Mouse (Mus musculus): Measurements from ENCODE around the gene Pgrmc2. TPM values are rescaled to one million over a fixed set of nuclear protein-coding genes. Genes with fewer than 3 reads are reported as not detected.
A peak's percentile ranks its signal among the peaks of the same experiment; 100 is the strongest.

Gene Pgrmc2
- total RNA-seq, 1 experiment: 61.5 TPM

DNA sequence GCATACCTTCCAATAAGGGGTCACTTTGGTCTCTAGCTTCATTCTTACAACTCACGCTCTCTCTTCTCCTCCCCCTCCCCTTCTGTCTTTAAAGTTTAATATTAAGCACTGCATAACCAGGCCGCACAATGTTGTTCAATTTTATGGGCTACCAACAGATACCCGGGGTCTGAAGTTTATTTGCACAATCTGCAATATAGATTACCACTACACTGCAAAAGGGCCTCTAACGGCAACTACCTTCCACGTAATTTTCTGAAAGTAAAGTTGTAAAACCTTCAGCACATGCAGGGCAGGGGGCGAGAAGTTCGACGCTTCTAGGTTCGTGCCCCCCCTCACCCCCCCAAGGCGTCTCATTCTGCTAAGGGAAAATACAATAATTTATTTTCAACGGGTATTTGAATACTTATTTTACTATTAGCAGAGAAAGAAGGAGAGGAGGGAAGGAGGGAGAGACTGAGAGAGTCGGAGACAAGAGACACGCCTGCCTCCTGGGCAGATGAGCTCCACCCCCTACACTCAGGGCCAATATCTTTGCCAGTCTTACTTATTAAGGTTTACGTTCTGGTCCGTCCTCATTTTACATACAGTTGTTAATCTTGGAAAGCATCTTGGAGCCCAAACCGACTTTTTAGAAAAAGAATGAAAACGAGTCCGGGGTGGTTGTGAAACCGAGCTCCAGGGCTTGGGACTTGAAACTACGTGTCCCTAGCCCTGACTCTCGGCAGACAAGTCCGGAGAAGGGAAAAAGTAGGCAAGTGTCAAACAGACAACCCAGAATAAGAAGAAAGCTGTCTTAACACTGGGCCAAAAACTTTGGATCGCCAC, 1.2 kb downstream of the Pgrmc2 start:
- Histone ChIP-seq H3K36me3 (ENCODE audit: control insufficient read depth, insufficient read depth, low read length, poor library complexity, severe bottlenecking) (no peaks in the 10 kb centered on the region), H3K9ac (ENCODE audit: insufficient read depth, low read depth, low read length, poor library complexity, severe bottlenecking) (peak overlapping the region; percentile 92), H3K27ac (ENCODE audit: insufficient read depth, low read depth, low read length, poor library complexity, severe bottlenecking) (no peak overlapping the region), H3K9me3 (ENCODE audit: control insufficient read depth, insufficient read depth, low read depth, low read length) (no peaks in the 10 kb centered on the region), H3K4me3 (ENCODE audit: insufficient read depth in 1 of 2, low read depth in 1 of 2, low read length in 2 of 2, poor library complexity in 1 of 2, severe bottlenecking in 1 of 2) (peak overlapping the region; percentile 91), H3K4me1 (ENCODE audit: control insufficient read depth in 2 of 2, insufficient read depth in 2 of 2, low read length in 2 of 2, poor library complexity in 1 of 2) (peaks cover 5% of the 10 kb centered on the region in 2 experiments; a peak in 3 of 4 replicates)
- in situ Hi-C loops (cut with MboI; ENCODE audit: low sequenced_read_pairs in 2 of 2, unreplicated experiment in 2 of 2): no loop called here
- DNase-seq (ENCODE audit: low read depth, low spot score): no peak
- TF ChIP-seq ZNF384 (IDR thresholded peaks at IDR 0.05; ENCODE audit: low read depth, low read length) (no peak), MAFK (IDR thresholded peaks at IDR 0.05; ENCODE audit: insufficient read depth, low read depth, low read length) (no peak), HCFC1 (IDR thresholded peaks at IDR 0.05; ENCODE audit: borderline replicate concordance, insufficient read depth, low read length) (no peak), CHD2 (IDR thresholded peaks at IDR 0.05; ENCODE audit: low read depth, low read length) (no peak)

DNA sequence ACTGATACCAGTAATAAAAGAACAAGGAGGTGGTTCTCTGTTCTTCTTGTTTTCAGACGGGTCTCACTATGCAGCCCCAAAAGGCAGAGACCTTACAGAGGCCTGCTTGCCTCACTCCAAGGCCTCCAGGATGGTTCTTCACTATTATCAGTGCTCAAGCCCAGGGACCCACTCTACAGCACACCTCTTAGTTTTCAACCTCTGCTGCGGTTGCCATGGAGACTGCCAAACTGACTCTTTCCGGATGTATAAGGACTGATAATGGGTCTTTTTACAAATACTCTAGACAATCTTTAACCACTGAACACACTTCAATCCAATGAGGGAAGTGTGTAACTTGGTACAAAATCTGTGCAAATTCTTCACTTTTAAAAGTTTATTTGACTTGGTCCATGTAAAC, 2.1 kb downstream of the Pgrmc2 start:
- no peaks in the 10 kb centered on the region for H3K9me3 ChIP-seq (ENCODE audit: control insufficient read depth, insufficient read depth, low read depth, low read length)
- in situ Hi-C loops (cut with MboI; ENCODE audit: low sequenced_read_pairs in 2 of 2, unreplicated experiment in 2 of 2): no loop called here
- TF ChIP-seq MAFK (IDR thresholded peaks at IDR 0.05; ENCODE audit: insufficient read depth, low read depth, low read length) (no peak), ZNF384 (IDR thresholded peaks at IDR 0.05; ENCODE audit: low read depth, low read length) (no peak), CHD2 (IDR thresholded peaks at IDR 0.05; ENCODE audit: low read depth, low read length) (no peak), HCFC1 (IDR thresholded peaks at IDR 0.05; ENCODE audit: borderline replicate concordance, insufficient read depth, low read length) (no peak), ZC3H11A (IDR thresholded peaks at IDR 0.05; ENCODE audit: borderline replicate concordance, low read depth, low read length) (no peak)

DNA sequence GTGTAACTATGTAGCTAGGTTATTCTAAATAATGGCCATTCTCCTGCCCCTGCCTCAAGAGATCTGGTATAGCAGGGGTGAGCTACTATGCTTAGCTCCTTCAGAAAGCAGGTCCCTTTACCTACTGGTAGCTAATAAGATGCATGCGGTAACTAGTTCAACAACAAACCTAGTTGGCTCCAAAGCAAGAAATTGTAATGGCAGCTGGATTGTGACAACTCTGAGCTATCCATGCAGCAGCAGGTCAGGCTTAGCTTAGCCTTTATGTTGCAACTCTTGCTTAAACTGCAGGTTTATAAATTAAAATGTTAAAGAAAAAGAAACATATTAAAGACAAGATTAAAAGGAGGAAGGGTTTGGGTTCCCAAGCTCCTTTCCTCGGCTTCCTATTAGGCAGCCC, 4.2 kb downstream of the Pgrmc2 start:
- in situ Hi-C loops (cut with MboI; ENCODE audit: low sequenced_read_pairs in 2 of 2, unreplicated experiment in 2 of 2): no loop called here
- Histone ChIP-seq H3K9me3 (ENCODE audit: control insufficient read depth, insufficient read depth, low read depth, low read length) (no peaks in the 10 kb centered on the region), H3K36me3 (ENCODE audit: control insufficient read depth, insufficient read depth, low read length, poor library complexity, severe bottlenecking) (no peaks in the 10 kb centered on the region), H3K4me3 (ENCODE audit: insufficient read depth in 1 of 2, low read depth in 1 of 2, low read length in 2 of 2, poor library complexity in 1 of 2, severe bottlenecking in 1 of 2) (no peak overlapping the region), H3K9ac (ENCODE audit: insufficient read depth, low read depth, low read length, poor library complexity, severe bottlenecking) (no peak overlapping the region), H3K27ac (ENCODE audit: insufficient read depth, low read depth, low read length, poor library complexity, severe bottlenecking) (no peak overlapping the region), H3K4me1 (ENCODE audit: control insufficient read depth in 2 of 2, insufficient read depth in 2 of 2, low read length in 2 of 2, poor library complexity in 1 of 2) (peaks cover 3 to 7% of the 10 kb centered on the region in 2 experiments; a peak in 2 of 4 replicates)
- no peak for TF ChIP-seq MAFK (IDR thresholded peaks at IDR 0.05; ENCODE audit: insufficient read depth, low read depth, low read length)
- TF ChIP-seq HCFC1 (IDR thresholded peaks at IDR 0.05; ENCODE audit: borderline replicate concordance, insufficient read depth, low read length): no peak
- no peak for TF ChIP-seq CHD2 (IDR thresholded peaks at IDR 0.05; ENCODE audit: low read depth, low read length)
- no peak for TF ChIP-seq ZNF384 (IDR thresholded peaks at IDR 0.05; ENCODE audit: low read depth, low read length)
- TF ChIP-seq ZC3H11A (IDR thresholded peaks at IDR 0.05; ENCODE audit: borderline replicate concordance, low read depth, low read length): no peak
- DNase-seq (ENCODE audit: low read depth, low spot score): no peak

More for the DNA sequence above, 2.1 kb downstream of the Pgrmc2 start:
- Histone ChIP-seq H3K9ac (ENCODE audit: insufficient read depth, low read depth, low read length, poor library complexity, severe bottlenecking) (no peak overlapping the region), H3K36me3 (ENCODE audit: control insufficient read depth, insufficient read depth, low read length, poor library complexity, severe bottlenecking) (no peaks in the 10 kb centered on the region), H3K27ac (ENCODE audit: insufficient read depth, low read depth, low read length, poor library complexity, severe bottlenecking) (no peak overlapping the region), H3K4me1 (ENCODE audit: control insufficient read depth in 2 of 2, insufficient read depth in 2 of 2, low read length in 2 of 2, poor library complexity in 1 of 2) (peaks cover 3 to 5% of the 10 kb centered on the region in 2 experiments; a peak in 3 of 4 replicates), H3K4me3 (ENCODE audit: insufficient read depth in 1 of 2, low read depth in 1 of 2, low read length in 2 of 2, poor library complexity in 1 of 2, severe bottlenecking in 1 of 2) (no peak overlapping the region)
- DNase-seq (ENCODE audit: low read depth, low spot score): no peak

DNA sequence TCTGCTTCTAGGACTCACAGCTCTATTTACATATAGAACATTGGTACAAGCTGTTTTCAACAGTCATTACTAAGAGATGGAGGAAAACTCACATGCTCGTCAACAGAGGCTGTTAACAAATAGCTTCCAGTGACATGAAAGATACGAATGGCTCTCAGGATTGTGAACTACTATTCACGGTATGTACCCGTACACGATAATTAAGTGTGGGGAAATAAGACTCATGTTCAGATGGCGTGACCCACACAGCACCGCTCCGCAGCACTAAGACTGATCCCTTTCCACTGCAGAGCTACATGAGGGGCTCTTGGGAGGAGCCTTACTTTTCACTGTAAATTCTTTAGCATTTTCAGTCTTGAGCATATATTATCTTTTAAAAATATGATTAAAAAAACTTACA, 7.5 kb downstream of the Pgrmc2 start:
- DNase-seq (ENCODE audit: low read depth, low spot score): no peak

More for the DNA sequence above, 7.5 kb downstream of the Pgrmc2 start:
- Histone ChIP-seq H3K9me3 (ENCODE audit: control insufficient read depth, insufficient read depth, low read depth, low read length) (no peaks in the 10 kb centered on the region), H3K36me3 (ENCODE audit: control insufficient read depth, insufficient read depth, low read length, poor library complexity, severe bottlenecking) (peaks cover 2% of the 10 kb centered on the region; the same call in 1 of the 2 replicates), H3K4me1 (ENCODE audit: control insufficient read depth in 2 of 2, insufficient read depth in 2 of 2, low read length in 2 of 2, poor library complexity in 1 of 2) (peaks cover 0 to 2% of the 10 kb centered on the region in 2 experiments; a peak in 2 of 4 replicates), H3K4me3 (ENCODE audit: insufficient read depth in 1 of 2, low read depth in 1 of 2, low read length in 2 of 2, poor library complexity in 1 of 2, severe bottlenecking in 1 of 2) (no peak overlapping the region), H3K9ac (ENCODE audit: insufficient read depth, low read depth, low read length, poor library complexity, severe bottlenecking) (no peak overlapping the region), H3K27ac (ENCODE audit: insufficient read depth, low read depth, low read length, poor library complexity, severe bottlenecking) (no peak overlapping the region)
- TF ChIP-seq CHD2 (IDR thresholded peaks at IDR 0.05; ENCODE audit: low read depth, low read length): no peak
- no peak for TF ChIP-seq ZC3H11A (IDR thresholded peaks at IDR 0.05; ENCODE audit: borderline replicate concordance, low read depth, low read length)
- TF ChIP-seq MAFK (IDR thresholded peaks at IDR 0.05; ENCODE audit: insufficient read depth, low read depth, low read length): no peak
- no peak for TF ChIP-seq ZNF384 (IDR thresholded peaks at IDR 0.05; ENCODE audit: low read depth, low read length)
- in situ Hi-C loops (cut with MboI; ENCODE audit: low sequenced_read_pairs in 2 of 2, unreplicated experiment in 2 of 2): no loop called here
